Mouse (Mus musculus) midbrain, embryonic 16.5 days (tissue): Measurements from ENCODE around the gene Olfr551. TPM values are rescaled to one million over a fixed set of nuclear protein-coding genes. Genes with fewer than 3 reads are reported as not detected.

Experiments
- polyA plus RNA-seq: library from polyadenylated mRNA; unstranded; fragments of >200 nt; fragmentation: Nextera tagmentation; extraction: Ambion mirVana; gene quantifications from 2 replicates; pipeline ENCODE4 v1.2.1, GENCODE M21; 2015

Gene Olfr551
- polyA plus RNA-seq, 1 experiment from 2014 or later: not detected

Other genes with a start within 250 kb of the Olfr551 start
- 38.5 and 42.8 TPM in 2 replicates for gene Rrm1, start 150.2 kb downstream of the Olfr551 start, polyA plus RNA-seq
- 0.47 and 0.59 TPM in 2 replicates for gene Olfr543, start 110.2 kb downstream of the Olfr551 start, polyA plus RNA-seq
- 0.19 and 0.25 TPM in 2 replicates for gene Olfr544, start 103.6 kb downstream of the Olfr551 start, polyA plus RNA-seq
- 0.23 and 0.25 TPM in 2 replicates for gene Olfr545, start 92.3 kb downstream of the Olfr551 start, polyA plus RNA-seq
- not detected in 2 replicates for gene Olfr547, start 57.1 kb downstream of the Olfr551 start, polyA plus RNA-seq
- not detected in 2 replicates for gene Olfr548-ps1, start 51.0 kb downstream of the Olfr551 start, polyA plus RNA-seq
- not detected in 2 replicates for gene Olfr549, start 42.0 kb downstream of the Olfr551 start, polyA plus RNA-seq
- gene Trim21, start 26.4 kb downstream of the Olfr551 start, polyA plus RNA-seq: not detected in 2 replicates
- gene Olfr550, start 20.4 kb downstream of the Olfr551 start, polyA plus RNA-seq: not detected in 2 replicates
- not detected in 2 replicates for gene Olfr552, start 5.9 kb upstream of the Olfr551 start, polyA plus RNA-seq
- not detected in 2 replicates for gene Olfr553, start 26.3 kb upstream of the Olfr551 start, polyA plus RNA-seq
- not detected in 2 replicates for gene Olfr554, start 46.5 kb upstream of the Olfr551 start, polyA plus RNA-seq
- not detected in 2 replicates for gene Olfr555, start 66.9 kb upstream of the Olfr551 start, polyA plus RNA-seq
- gene Olfr556, start 73.0 kb upstream of the Olfr551 start, polyA plus RNA-seq: not detected in 2 replicates
- gene Trim68, start 95.4 kb upstream of the Olfr551 start, polyA plus RNA-seq: 6.4 and 7.3 TPM in 2 replicates
- gene Olfr557, start 104.0 kb upstream of the Olfr551 start, polyA plus RNA-seq: not detected in 2 replicates
- not detected in 2 replicates for gene Olfr558, start 110.3 kb upstream of the Olfr551 start, polyA plus RNA-seq
- gene Olfr33, start 127.2 kb upstream of the Olfr551 start, polyA plus RNA-seq: not detected in 2 replicates
- gene Olfr559, start 135.6 kb upstream of the Olfr551 start, polyA plus RNA-seq: not detected in 2 replicates
- not detected in 2 replicates for gene Olfr560, start 167.5 kb upstream of the Olfr551 start, polyA plus RNA-seq
- gene Olfr78, start 167.6 kb upstream of the Olfr551 start, polyA plus RNA-seq: 0.16 TPM in 1 of 2 replicates, not detected in the other
- not detected in 2 replicates for gene Olfr561, start 179.3 kb upstream of the Olfr551 start, polyA plus RNA-seq
- not detected in 2 replicates for gene Olfr564, start 211.6 kb upstream of the Olfr551 start, polyA plus RNA-seq